Mouse (Mus musculus): ENCODE results near the gene Kcnab2. TPM values are rescaled to one million over a fixed set of nuclear protein-coding genes. Genes with fewer than 3 reads are reported as not detected.

Kcnab2 gene
- total RNA-seq, 2 experiments from 2014 or later: 725 to 726 TPM

- no peak for DNase-seq
Observed at GRCm38 (mm10) chr4:152451371-152451770, 26.3 kb downstream of the Kcnab2 start.

GRCm38 (mm10) chr4:152448666-152449018, 29.0 kb downstream of the Kcnab2 start:
- DNase-seq: no peak

GRCm38 (mm10) chr4:152447731-152448665, 29.7 kb downstream of the Kcnab2 start:
- no peak for DNase-seq

DNA sequence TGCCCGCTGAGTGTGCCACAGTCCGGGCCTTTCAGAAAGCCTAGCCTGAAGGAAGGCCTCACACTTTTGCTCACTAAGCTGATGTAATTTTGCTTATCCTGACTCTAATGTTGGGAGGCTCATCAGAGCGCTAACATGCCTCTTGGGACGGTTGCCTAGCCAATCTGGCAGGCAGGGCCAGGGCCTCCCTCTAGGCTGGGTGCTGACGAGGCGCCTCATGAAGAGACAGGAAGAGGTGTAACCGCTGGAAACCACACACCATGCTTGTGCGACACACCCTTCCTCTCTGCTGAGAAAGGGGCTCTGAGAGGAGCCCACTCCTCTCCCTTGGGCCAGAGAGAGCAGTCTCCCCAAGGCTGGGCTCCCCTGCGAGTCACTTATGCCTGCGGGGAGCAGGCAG, 31.5 kb downstream of the Kcnab2 start:
- DNase-seq: no peak

DNA sequence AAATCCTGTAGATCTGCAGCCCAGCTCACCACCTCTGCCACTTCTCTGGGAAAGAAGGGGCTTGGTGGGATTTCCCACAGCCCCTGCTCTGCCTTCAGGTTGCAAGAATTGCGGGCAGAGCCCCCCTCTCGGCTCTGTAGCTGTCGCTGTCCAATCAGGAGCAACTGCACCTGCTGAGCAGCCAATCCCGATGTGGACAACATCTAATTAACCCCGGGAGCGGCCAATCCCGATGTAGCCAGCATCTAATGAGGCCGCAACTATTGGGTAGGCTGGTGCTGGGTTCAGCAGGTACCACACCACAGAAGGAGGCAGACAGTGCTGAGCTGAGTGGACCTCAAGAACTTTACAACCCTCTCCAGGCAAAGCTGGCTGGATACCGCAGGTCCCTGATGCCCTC, 36.1 kb downstream of the Kcnab2 start:
- DNase-seq: no peak

DNA sequence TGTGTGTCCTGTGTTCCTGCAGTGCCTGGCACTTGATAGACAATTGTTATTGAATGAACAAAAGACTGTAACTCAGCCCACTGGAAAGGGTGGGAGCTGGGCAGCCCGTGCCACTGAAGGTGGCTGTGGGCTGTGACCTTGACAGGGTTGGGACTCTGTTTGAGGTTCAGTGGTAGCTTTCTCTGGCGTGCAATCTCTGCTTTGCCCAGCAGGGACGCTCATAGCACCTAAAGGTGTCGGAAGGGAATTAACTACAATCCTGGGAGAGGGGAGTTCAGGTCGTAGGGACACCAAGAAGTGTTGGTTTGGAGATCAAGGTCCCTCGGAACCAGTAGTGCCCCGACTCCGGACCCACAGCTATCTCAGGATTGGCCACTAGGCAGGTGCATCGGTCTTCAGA, 36.8 kb downstream of the Kcnab2 start:
- DNase-seq: no peak

DNA sequence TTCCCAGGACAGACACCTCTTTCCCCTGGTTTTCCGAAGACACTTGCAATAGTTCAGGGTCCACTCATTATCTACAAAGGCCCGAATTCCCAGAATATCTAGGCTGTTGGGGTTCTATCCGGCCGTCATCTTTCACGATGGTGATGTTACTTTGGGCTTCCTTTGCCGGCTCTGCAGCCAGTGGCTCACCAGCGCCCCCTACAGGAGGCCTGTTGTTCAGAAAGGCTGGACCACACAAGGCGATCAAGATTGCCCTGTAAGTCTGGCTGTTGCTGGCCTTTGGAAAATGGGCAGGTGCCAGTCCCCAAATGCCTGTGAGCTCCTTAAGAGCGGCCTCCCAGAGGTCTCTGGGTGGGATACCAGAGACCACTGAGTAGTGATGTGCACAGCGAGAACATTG, 42.4 kb downstream of the Kcnab2 start:
- DNase-seq: peak; percentile 77 to 78

GRCm38 (mm10) chr4:152434836-152435235, 42.8 kb downstream of the Kcnab2 start:
- peak; percentile 88 to 90 for DNase-seq

DNA sequence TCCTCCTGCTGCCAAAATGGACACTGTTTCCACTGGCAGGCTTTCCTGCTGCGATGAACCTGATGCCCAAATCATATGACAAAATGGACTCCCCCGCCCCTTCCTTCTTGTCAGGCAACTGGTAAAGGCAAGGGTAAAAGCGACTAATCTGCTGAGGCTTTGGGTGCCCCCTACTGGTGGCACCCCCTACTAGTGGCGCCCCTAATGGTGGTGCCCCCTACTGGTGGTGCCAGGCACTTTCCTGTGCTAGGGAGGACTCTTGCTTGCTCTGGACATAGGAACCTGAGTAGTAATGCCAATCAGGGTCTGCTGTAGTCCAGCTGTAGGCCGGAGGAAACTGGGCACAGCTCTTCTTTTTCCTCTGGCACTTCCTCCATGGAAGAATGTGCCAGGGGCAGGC, 45.4 kb downstream of the Kcnab2 start:
- DNase-seq: peak; percentile 56 to 60

- DNase-seq: no peak
Observed at GRCm38 (mm10) chr4:152428259-152428658, 49.4 kb downstream of the Kcnab2 start.

DNA sequence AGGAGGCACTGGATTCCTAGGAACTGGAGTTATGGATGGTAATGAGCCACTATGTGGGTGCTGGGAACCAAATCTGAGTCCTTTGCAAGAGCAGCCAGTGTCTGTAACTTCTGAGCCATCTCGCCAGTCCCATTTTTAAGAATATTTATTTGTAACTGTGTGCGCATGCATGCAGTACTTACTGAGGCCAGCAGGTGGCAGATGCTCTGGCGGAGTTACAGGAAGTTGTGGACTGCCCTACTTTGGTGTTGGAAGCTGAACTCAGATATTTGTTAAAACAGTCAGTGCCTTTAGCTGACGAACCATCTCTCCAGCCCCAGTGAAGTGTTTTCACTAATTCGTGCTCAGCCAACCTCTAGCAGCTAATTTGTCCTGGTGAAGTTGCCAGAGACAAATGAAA, 52.7 kb downstream of the Kcnab2 start:
- no peak for DNase-seq

GRCm38 (mm10) chr4:152424341-152424740, 53.3 kb downstream of the Kcnab2 start:
- DNase-seq: no peak

GRCm38 (mm10) chr4:152423576-152423975, 54.1 kb downstream of the Kcnab2 start:
- DNase-seq: no peak

GRCm38 (mm10) chr4:152418229-152419060, 59.2 kb downstream of the Kcnab2 start:
- DNase-seq: no peak

- no peak for DNase-seq
Observed at GRCm38 (mm10) chr4:152412524-152413080, 65.1 kb downstream of the Kcnab2 start.

DNA sequence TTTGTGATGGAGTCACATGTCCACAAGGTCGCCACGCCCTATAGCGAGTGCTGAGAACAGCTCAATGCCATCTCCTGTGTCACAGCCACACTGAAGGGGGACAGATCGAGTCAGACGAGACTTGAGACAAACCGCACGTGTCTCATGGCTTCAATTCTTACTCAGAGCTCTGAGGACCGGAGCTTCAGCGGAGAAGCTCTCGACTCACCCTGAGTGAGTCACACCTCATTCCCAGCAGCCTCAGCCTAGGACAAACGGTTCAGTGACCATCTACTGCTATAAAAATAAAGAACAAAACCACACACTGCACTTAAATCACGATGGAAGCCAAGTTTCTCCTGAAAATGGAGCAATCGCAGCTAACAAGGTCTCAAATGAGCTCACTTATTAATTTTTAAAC, 66.7 kb downstream of the Kcnab2 start:
- DNase-seq: no peak

GRCm38 (mm10) chr4:152406531-152406930, 71.1 kb downstream of the Kcnab2 start:
- DNase-seq: no peak

GRCm38 (mm10) chr4:152405671-152406201, 71.9 kb downstream of the Kcnab2 start:
- DNase-seq: no peak

DNA sequence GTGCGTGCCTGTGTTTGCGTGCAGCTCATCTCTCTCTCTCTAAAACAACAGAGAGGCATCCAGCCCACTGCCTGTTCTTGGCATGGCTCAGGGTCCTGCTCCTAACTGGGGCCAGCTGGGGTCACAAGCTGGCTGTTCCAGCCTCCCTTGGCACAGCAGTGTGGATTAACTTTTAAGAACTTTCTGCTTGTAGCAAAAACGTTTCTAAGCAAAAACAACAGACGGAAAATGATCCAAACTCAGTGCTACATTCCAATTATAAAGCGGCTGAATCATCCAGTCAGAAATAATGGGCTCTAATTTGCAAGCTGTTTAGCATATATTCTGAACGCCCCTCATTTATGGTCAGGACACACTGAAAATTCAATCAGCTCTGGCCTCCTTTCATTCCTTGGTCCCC, 72.5 kb downstream of the Kcnab2 start:
- DNase-seq: no peak

- no peak for DNase-seq
Observed at GRCm38 (mm10) chr4:152398926-152399325, 78.7 kb downstream of the Kcnab2 start.

- no peak for DNase-seq
Observed at GRCm38 (mm10) chr4:152392627-152393026, 85.0 kb downstream of the Kcnab2 start.

DNA sequence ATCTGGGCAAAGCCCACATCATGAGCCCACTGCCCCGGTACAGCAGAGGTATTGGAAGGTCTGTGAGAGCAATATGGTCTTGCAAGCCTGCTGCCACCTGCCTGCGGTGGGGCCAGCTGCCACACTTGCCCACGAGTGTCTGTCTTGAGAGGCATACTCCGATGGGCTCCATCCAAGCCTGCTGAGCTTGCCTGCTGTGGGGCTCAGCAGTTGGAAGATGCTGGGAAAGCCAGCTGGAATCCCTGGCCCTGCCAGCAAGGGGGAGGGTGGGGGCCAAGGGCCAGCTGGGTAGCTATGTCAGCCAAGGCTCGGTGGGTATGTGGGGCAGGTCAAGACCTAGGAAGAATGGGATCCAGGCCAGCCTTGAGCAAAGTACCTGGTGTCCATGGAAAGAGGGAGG, 85.5 kb downstream of the Kcnab2 start:
- no peak for DNase-seq

- DNase-seq: no peak
Observed at GRCm38 (mm10) chr4:152385644-152386043, 92.0 kb downstream of the Kcnab2 start.

Data from layer of hippocampus, postnatal 36 days (tissue).